Mouse (Mus musculus): Measurements from ENCODE around the gene Osbpl3.

DNA sequence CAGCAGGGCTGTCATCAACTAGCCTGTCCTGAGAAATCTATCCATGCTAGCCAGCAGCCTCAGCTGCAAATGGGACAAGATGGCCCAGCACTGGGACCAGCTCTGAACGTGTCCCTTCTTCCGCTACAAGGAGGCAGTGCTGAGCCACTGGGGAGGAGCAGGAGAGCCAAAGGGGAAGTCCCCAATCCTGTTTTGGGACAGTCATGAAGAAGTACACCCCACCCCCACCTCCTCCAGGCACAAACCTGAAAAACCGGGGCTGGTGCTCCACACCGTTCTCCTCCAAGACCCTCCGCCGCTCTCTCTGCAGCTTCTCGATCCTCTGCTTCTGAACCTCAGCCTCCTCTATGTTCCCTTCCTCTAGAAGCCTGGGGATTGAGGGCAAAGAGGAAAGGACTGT, 156.9 kb downstream of the Osbpl3 start:
- TF ChIP-seq CTCF (IDR thresholded peaks at IDR 0.05; ENCODE audit: borderline replicate concordance, insufficient read depth, low read depth, low read length) (no peak), POLR2A (IDR thresholded peaks at IDR 0.05; ENCODE audit: borderline replicate concordance, insufficient read depth, low read length) (no peak)
